7 mouse cellular contexts compared by ENCODE assay signal in the genomic region with DNA sequence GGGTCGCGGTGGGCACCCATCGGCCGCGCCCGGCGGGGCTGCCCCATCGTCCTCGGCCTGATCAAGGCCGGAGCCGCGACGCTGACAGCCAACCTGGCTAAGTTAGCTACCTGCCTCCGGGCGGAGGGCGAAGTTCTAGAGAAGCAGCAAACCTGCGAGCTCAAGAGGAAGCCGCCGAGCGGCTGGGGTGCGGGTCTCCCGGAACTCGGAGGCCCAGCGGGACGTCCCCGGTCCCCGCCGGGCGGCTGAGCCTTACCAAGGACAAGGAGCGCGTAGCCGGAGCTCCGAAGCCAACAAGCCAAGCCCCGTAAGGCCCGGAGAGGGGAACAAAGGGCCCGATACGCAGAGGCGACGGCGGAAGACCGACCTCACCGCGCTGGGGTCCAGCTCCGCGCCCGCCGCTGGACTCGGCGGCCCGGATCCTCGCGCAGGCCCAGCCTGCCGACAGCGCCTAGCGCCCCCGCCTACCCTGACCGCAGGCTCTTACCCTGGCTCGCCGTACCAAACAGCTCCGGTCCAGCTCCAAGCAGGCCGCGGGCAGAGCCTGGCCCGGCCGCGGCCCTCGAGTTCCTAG. TPM values are rescaled to one million over a fixed set of nuclear protein-coding genes. Genes with fewer than 3 reads are reported as not detected.
DNase-seq lines count a peak whose midpoint lies in the region; ATAC-seq lines count a peak whose summit lies in the region.

No protein-coding gene starts in this region.

- H3K4me3 ChIP-seq in brown adipose tissue, adult 24 weeks (ENCODE audit: insufficient read depth, low read depth, low read length) = peak overlapping the region; percentile 99
- peak overlapping the region; percentile 84 for H3K4me3 ChIP-seq in heart, embryonic 15.5 days
- H3K4me3 ChIP-seq in limb, embryonic 10.5 days = peak overlapping the region; percentile 92
- H3K4me3 ChIP-seq in midbrain, embryonic 11.5 days (ENCODE audit: low read depth, low read length) = peak overlapping the region; percentile 80
- H3K4me3 ChIP-seq in stomach, embryonic 15.5 days (replicated peaks) = peak overlapping the region; percentile 93

- H3K4me1 ChIP-seq in brown adipose tissue, adult 24 weeks (ENCODE audit: control insufficient read depth, insufficient read depth, insufficient read length, low read length) = peaks cover 5% of the 10 kb centered on the region; the same call in 1 of the 2 replicates
- peaks cover 14% of the 10 kb centered on the region for H3K4me1 ChIP-seq in heart, embryonic 15.5 days (replicated peaks)
- H3K4me1 ChIP-seq in limb, embryonic 10.5 days = peaks cover 11% of the 10 kb centered on the region
- H3K4me1 ChIP-seq in midbrain, embryonic 11.5 days (ENCODE audit: control insufficient read depth, insufficient read depth, low read length) = peaks cover 10% of the 10 kb centered on the region; the same call in 1 of the 2 replicates
- H3K4me1 ChIP-seq in stomach, embryonic 15.5 days = peaks cover 5% of the 10 kb centered on the region; the same call in 1 of the 2 replicates

- 0 out of 2 replicates have a peak, but pooled peaks have one; percentile 2 for ATAC-seq in heart, embryonic 15.5 days (replicated peaks; ENCODE audit: insufficient number of reproducible peaks, insufficient read depth, low FRiP score, low read depth)
- peak; percentile 13 for ATAC-seq in midbrain, embryonic 11.5 days (ENCODE audit: low FRiP score)
- ATAC-seq in stomach, embryonic 15.5 days (ENCODE audit: insufficient read depth, low FRiP score, low read depth) = no peak

- H3K9me3 ChIP-seq in heart, embryonic 15.5 days (replicated peaks) = no peaks in the 10 kb centered on the region
- no peaks in the 10 kb centered on the region for H3K9me3 ChIP-seq in limb, embryonic 10.5 days (replicated peaks)
- no peaks in the 10 kb centered on the region for H3K9me3 ChIP-seq in midbrain, embryonic 11.5 days (ENCODE audit: control insufficient read depth, low read length)
- no peaks in the 10 kb centered on the region for H3K9me3 ChIP-seq in stomach, embryonic 15.5 days

- H3K36me3 ChIP-seq in heart, embryonic 15.5 days = peaks cover 14% of the 10 kb centered on the region
- peaks cover 33% of the 10 kb centered on the region for H3K36me3 ChIP-seq in limb, embryonic 10.5 days
- H3K36me3 ChIP-seq in midbrain, embryonic 11.5 days (ENCODE audit: control insufficient read depth, insufficient read depth, low read length) = no peaks in the 10 kb centered on the region
- peaks cover 6% of the 10 kb centered on the region for H3K36me3 ChIP-seq in stomach, embryonic 15.5 days

- H3K27me3 ChIP-seq in heart, embryonic 15.5 days = no peaks in the 10 kb centered on the region
- no peaks in the 10 kb centered on the region for H3K27me3 ChIP-seq in limb, embryonic 10.5 days (ENCODE audit: low read depth, poor library complexity, severe bottlenecking)
- no peaks in the 10 kb centered on the region for H3K27me3 ChIP-seq in midbrain, embryonic 11.5 days (ENCODE audit: control insufficient read depth, insufficient read depth, low read length)
- H3K27me3 ChIP-seq in stomach, embryonic 15.5 days (replicated peaks) = no peaks in the 10 kb centered on the region

- peak overlapping the region; percentile 65 for H3K4me2 ChIP-seq in heart, embryonic 15.5 days
- peak overlapping the region; percentile 53 for H3K4me2 ChIP-seq in midbrain, embryonic 11.5 days
- H3K4me2 ChIP-seq in stomach, embryonic 15.5 days = peak overlapping the region; percentile 55

- DNase-seq in right cerebral cortex, postnatal 14 days = peak; percentile 49
- no peak for DNase-seq in right cerebral cortex, postnatal 25 days
- peak; percentile 81 for DNase-seq in limb, embryonic 10.5 days (ENCODE audit: low spot score)
- DNase-seq in midbrain, embryonic 11.5 days (ENCODE audit: low spot score, missing footprints) = peak; percentile 96

- H3K27ac ChIP-seq in brown adipose tissue, adult 24 weeks (replicated peaks; ENCODE audit: low read depth, low read length) = peak overlapping the region; percentile 98
- H3K27ac ChIP-seq in heart, embryonic 15.5 days = peak overlapping the region; percentile 99
- H3K27ac ChIP-seq in limb, embryonic 10.5 days = peak overlapping the region; percentile 99
- peak overlapping the region; percentile 97 for H3K27ac ChIP-seq in midbrain, embryonic 11.5 days (ENCODE audit: low read depth, low read length)
- H3K27ac ChIP-seq in stomach, embryonic 15.5 days = peak overlapping the region; percentile 99

- under 1% methylated on average over 66 of the region's 66 CpGs for WGBS in heart, embryonic 15.5 days
- under 1% methylated on average over 66 of the region's 66 CpGs for WGBS in limb, embryonic 10.5 days
- WGBS in midbrain, embryonic 11.5 days = under 1% methylated on average over 66 of the region's 66 CpGs
- under 1% methylated on average over 64 of the region's 66 CpGs for WGBS in stomach, embryonic 15.5 days

- H3K9ac ChIP-seq in heart, embryonic 15.5 days = peak overlapping the region; percentile 96
- peak overlapping the region; percentile 94 for H3K9ac ChIP-seq in midbrain, embryonic 11.5 days (ENCODE audit: low read length)
- peak overlapping the region; percentile 95 for H3K9ac ChIP-seq in stomach, embryonic 15.5 days

RNA-seq across cellular contexts. Expression of a gene that starts 0.5 kb away (rescaled TPM):
- 27.3 and 27.8 TPM in 2 replicates for polyA plus RNA-seq in brown adipose tissue, adult 24 weeks (2012; ENCODE audit: insufficient read depth, insufficient read length, missing spikeins)
- 30.8 and 32.4 TPM in 2 replicates for polyA plus RNA-seq in heart, embryonic 15.5 days (2015; fragmentation: Nextera tagmentation; extraction: Ambion mirVana)
- 32.0 and 39.5 TPM in 2 replicates for polyA plus RNA-seq in limb, embryonic 10.5 days (2016; fragmentation: Nextera tagmentation; extraction: Ambion mirVana)
- polyA plus RNA-seq in midbrain, embryonic 11.5 days (2014; fragmentation: Nextera tagmentation; extraction: Ambion mirVana) = 30.3 and 35.1 TPM in 2 replicates
- 38.3 and 40.7 TPM in 2 replicates for polyA plus RNA-seq in stomach, embryonic 15.5 days (2015; fragmentation: Nextera tagmentation; extraction: Ambion mirVana)
